Mouse (Mus musculus): ENCODE measurements around the gene Ppp1r9b.
"Not testable (repeated sequence)": the region's sequence is repeated elsewhere in the genome, so short reads cannot be mapped to it uniquely, and the experiment has no call there.

DNA sequence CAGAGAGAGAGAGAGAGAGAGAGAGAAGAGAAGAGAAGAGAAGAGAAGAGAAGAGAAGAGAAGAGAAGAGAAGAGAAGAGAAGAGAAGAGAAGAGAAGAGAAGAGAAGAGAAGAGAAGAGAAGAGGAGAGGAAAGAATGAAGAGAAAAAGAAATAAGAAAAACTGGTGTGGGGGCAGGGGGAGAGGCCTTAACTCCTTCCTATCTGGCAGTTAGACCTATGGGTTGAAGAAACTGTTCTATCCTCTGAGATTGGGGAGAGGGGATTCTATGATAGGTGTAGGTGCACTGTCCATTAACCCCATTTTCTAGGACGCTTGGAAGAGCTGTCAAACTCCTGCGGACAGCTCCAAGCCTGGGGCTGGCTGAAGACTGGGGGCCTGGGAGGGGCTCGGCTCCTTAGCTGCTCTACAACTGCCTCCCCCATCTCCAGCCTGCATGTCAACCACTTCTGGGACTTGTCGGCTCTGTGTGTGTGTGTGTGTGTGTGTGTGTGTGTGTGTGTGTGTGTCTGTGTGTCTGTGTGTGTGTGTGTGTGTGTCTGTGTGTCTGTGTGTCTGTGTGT lies 20.1 kb downstream of the Ppp1r9b start:
- TF ChIP-seq CTCF (IDR thresholded peaks at IDR 0.05; ENCODE audit: low read depth); EP300 (optimal IDR thresholded peaks at IDR 0.05): not testable (repeated sequence)
